Mouse (Mus musculus) MEL (cell line): Measurements from ENCODE around the gene Gm3448. TPM values are rescaled to one million over a fixed set of nuclear protein-coding genes. Genes with fewer than 3 reads are reported as not detected.
"Not testable (repeated sequence)": the region's sequence is repeated elsewhere in the genome, so short reads cannot be mapped to it uniquely, and the experiment has no call there.

ENCODE experiments used
- DNase-seq: peaks from one replicate; pipeline ENCODE4 v3.0.0; 2011; ENCODE audit warnings: low read depth, low spot score
- H3K27ac ChIP-seq: 2 replicates; pipeline ENCODE4 v1.5.1; 2012; ENCODE audit warnings: low read depth, mild to moderate bottlenecking, control low read depth, low read length, moderate library complexity; ENCODE audit not compliant: control insufficient read depth
- H3K27me3 ChIP-seq, 2 experiments: fragments of 150-350 bp in 1 of 2; sonication (generic) in 1 of 2; 2 replicates each; pipeline ENCODE4 v1.6.1; 2012; ENCODE audit warnings: low read length in 2 of 2, mild to moderate bottlenecking in 2 of 2, improper control_type of control experiment in 1 of 2, moderate library complexity in 1 of 2; ENCODE audit not compliant: insufficient read depth in 2 of 2, control insufficient read depth in 1 of 2
- H3K36me3 ChIP-seq, 2 experiments: 2 replicates each; pipeline ENCODE4 v1.6.1; 2012 to 2014; ENCODE audit warnings: low read length in 2 of 2, improper control_type of control experiment in 1 of 2, inconsistent platforms in 1 of 2, mild to moderate bottlenecking in 1 of 2; ENCODE audit not compliant: insufficient read depth in 2 of 2, control insufficient read depth in 1 of 2
- H3K4me1 ChIP-seq, 2 experiments: fragments of 150-350 bp in 1 of 2; sonication (generic) in 1 of 2; 2 replicates each; pipeline ENCODE4 v1.6.1; 2012; ENCODE audit warnings: low read length in 2 of 2, improper control_type of control experiment in 1 of 2, mild to moderate bottlenecking in 1 of 2; ENCODE audit not compliant: insufficient read depth in 2 of 2, control insufficient read depth in 1 of 2
- H3K4me3 ChIP-seq, 2 experiments: fragments of 150-350 bp in 1 of 2; sonication (generic) in 1 of 2; 2 replicates each; pipeline ENCODE4 v1.5.1; 2012; ENCODE audit warnings: low read depth in 2 of 2, low read length in 2 of 2, mild to moderate bottlenecking in 2 of 2, moderate library complexity in 2 of 2, control low read depth in 1 of 2, improper control_type of control experiment in 1 of 2; ENCODE audit not compliant: control insufficient read depth in 1 of 2, insufficient read depth in 1 of 2
- H3K79me2 ChIP-seq: 2 replicates; pipeline ENCODE4 v1.6.1; 2012; ENCODE audit warnings: mild to moderate bottlenecking, low read length, moderate library complexity; ENCODE audit not compliant: control insufficient read depth, poor library complexity, insufficient read depth
- H3K9ac ChIP-seq: 2 replicates; pipeline ENCODE4 v1.6.1; 2012; ENCODE audit warnings: low read depth, mild to moderate bottlenecking, control low read depth, low read length, moderate library complexity; ENCODE audit not compliant: control insufficient read depth, poor library complexity, severe bottlenecking
- H3K9me3 ChIP-seq: fragments of 150-350 bp; sonication (generic); replicated peaks from 2 replicates; pipeline ENCODE4 v1.6.1; 2012; ENCODE audit warnings: mild to moderate bottlenecking, low read length, improper control_type of control experiment, moderate library complexity; ENCODE audit not compliant: insufficient read depth
- polyA plus RNA-seq, 2 experiments: library from polyadenylated mRNA; stranded (reverse) in 1 of 2; unstranded in 1 of 2; fragments of >175 nt in 1 of 2; fragments of >200 nt in 1 of 2; gene quantifications; 2 replicates each; pipeline versions ENCODE4 v1.2.1 to v1.2.4; 2012; ENCODE audit warnings: low replicate concordance in 2 of 2, low read depth in 1 of 2; ENCODE audit not compliant: insufficient read length in 2 of 2, insufficient read depth in 1 of 2, missing spikeins in 1 of 2
- total RNA-seq: library from RNA; depleted of rRNA; stranded (reverse); fragments of 300-350 nt; gene quantifications from 2 replicates; pipeline ENCODE4 v1.2.3, GENCODE M21; 2012

Gene Gm3448
- total and polyA plus RNA-seq, 3 experiments, result 1.8 to 8.1 TPM; not detected in 1

DNA sequence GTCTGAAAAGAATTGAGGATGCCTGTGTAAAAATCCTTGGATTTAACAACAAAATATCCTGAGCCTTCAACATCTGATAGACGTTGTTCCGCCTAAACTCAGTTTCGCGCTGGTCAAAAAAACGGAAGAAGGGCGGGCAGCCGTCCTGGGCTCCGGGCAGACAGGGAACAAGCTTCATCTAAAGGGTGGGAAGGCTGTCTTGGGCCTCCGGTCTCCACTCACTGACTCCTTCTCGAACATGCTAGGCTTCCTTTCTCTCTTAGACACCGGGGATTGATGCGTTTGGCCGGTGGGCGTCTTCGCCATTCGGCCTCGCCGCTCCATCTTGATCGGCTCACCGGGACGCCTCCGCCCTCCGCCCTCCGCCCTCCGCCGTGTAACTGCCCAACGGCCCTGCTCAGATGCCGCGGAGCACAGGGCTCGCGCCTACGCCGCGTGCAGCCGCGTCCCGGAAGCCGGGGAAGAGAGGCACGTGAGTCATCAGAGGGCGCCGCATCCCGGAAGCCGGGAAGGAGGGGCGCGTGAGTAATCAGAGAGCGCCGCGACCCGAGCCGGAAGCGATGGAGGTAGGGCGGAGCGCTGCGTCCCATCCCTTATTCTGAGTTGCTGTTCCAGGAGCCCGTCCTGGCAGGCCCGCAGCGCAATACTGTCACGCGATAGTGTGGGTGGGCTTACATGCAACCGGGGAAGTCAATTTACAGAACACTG, 31.5 kb downstream of the Gm3448 start, which contains the start of gene Gm3435:
TSS of gene Gm3435 (plus strand) at position 471 of the 708 bp plus-strand sequence.
- H3K9ac ChIP-seq, H3K27me3 ChIP-seq, H3K36me3 ChIP-seq, H3K9me3 ChIP-seq, H3K79me2 ChIP-seq, H3K27ac ChIP-seq, H3K4me3 ChIP-seq, H3K4me1 ChIP-seq, DNase-seq: not testable (repeated sequence)

DNA sequence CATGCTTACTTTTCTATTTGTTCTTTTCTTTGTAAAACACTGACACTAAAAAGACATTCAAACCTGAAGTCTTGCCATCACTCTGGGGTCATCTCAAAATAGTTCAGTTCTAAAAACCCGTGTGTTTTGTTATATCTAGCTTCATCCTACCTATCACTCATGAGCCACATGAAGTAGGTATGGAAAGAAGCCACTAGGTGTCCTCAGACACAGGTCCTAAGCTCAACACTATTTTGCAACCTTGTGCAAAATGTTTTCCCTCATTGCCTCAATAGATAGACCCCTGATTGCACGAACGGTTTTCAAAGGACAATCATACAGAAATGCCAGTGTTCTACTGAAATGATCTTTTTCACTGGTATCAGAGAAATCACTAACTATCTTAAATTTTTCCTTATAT, 32.2 kb downstream of the Gm3448 start:
- not testable (repeated sequence) for H3K27me3 ChIP-seq, H3K36me3 ChIP-seq, H3K4me1 ChIP-seq, H3K9ac ChIP-seq, DNase-seq, H3K4me3 ChIP-seq, H3K9me3 ChIP-seq, H3K27ac ChIP-seq, H3K79me2 ChIP-seq

DNA sequence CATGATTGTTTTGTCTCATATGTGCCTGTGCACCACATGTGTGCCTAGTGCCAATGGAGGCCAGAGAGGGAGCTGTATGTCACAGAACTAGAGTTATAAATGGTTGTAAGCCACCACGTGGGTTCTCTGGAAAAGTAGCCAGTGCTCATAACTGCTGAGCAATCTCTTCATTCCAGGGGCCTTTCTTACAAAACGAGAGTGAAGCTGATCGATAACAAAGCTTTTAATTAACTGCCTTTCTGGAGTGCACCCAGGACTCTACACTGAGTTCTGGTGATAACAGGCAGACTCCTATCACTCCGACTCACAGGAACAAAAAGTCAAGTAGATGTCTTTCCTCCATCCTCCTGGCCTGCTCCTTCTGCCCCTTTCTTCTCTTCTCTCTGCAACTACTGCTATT, 41.3 kb downstream of the Gm3448 start:
- not testable (repeated sequence) for H3K36me3 ChIP-seq, H3K9ac ChIP-seq, DNase-seq, H3K79me2 ChIP-seq, H3K27me3 ChIP-seq, H3K4me3 ChIP-seq, H3K9me3 ChIP-seq, H3K4me1 ChIP-seq, H3K27ac ChIP-seq

DNA sequence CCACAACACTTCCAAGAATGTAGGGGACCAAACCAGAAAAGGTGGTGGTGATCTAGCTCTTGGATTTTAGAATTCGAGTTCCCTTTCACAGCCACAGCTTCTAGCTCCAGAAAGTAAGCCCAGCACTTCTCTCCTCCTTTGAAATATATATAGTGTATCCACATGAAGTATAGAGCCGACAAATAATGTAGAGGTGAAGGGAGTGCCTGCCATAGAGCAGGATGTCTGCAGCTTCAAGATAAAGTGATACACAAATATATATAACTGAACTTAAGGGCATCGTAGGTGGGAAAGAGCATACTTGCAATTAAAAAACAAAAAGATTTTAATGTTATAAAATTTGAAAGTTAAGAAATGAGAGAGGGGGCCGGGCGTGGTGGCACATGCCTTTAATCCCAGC, 47.2 kb downstream of the Gm3448 start:
- DNase-seq, H3K27ac ChIP-seq, H3K79me2 ChIP-seq, H3K9me3 ChIP-seq, H3K4me1 ChIP-seq, H3K9ac ChIP-seq, H3K36me3 ChIP-seq, H3K4me3 ChIP-seq, H3K27me3 ChIP-seq: not testable (repeated sequence)

DNA sequence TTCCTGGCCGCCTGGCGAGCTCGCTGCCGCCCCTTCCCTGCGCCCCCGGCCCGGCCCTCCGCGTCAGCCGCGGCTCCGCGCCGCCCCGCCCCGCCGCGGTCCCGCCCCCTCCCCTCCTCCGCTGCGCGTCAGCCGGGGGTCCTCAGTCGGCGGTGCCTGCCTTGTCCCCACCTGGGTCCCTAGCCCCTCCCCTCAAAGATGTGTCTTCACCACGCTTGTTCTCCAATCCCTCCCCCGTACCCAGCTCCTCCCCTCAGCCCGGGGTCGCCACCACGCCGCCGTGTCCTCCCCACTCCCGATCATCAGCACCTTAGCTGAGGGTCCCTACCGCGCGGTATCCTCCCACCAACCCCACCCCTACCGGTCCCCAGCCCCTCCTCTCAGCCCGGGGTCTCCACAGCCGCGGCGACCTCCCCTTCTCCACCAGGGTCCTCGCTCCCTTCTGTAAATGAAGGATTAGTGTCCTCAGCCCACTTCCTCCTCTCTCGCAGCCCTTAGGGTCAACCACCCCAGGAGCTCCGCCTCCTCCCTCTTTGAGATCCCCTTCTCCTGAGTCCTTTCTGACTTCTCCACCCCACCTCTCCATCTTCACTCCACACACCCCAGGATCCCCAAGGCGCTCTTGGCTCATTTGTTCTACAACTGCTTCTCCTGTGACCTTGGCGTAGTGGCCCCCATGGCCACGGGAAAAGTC, 48.1 kb downstream of the Gm3448 start:
- not testable (repeated sequence) for H3K36me3 ChIP-seq, H3K9ac ChIP-seq, H3K27ac ChIP-seq, H3K9me3 ChIP-seq, H3K4me1 ChIP-seq, H3K79me2 ChIP-seq, H3K4me3 ChIP-seq, H3K27me3 ChIP-seq, DNase-seq

DNA sequence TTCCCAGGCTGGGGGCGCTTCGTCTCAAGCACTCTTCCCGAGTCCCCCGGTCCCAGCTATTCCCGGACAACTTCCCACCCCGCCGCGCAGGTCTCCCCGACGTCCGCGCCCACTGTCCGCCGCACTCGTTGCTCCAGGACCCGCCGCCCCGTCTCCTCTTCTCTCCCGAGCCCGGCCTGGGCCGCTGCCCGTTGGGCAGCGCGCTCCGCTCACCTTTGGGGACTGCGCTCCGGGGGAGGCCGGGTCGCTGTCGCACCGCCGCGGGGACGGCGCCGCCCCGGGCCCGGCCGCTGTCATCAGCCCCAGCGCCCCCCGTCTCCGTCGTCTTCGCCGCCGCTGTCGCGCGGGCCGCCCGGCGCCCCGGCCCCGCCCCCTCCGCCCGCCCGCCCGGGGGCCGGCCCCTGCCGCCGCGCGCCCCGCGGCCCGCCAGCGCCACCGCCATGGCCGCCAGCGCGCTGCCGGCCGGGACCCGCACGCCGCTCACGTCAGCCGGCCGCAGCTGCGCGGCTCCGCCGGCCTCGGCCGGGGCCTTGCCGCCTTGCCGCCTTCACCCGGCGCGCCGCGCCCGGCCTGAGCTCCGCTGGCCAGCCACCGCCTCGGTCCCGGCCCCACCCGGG, 48.7 kb downstream of the Gm3448 start:
- H3K79me2 ChIP-seq, H3K36me3 ChIP-seq, H3K9ac ChIP-seq, DNase-seq, H3K27ac ChIP-seq, H3K27me3 ChIP-seq, H3K9me3 ChIP-seq, H3K4me3 ChIP-seq, H3K4me1 ChIP-seq: not testable (repeated sequence)

DNA sequence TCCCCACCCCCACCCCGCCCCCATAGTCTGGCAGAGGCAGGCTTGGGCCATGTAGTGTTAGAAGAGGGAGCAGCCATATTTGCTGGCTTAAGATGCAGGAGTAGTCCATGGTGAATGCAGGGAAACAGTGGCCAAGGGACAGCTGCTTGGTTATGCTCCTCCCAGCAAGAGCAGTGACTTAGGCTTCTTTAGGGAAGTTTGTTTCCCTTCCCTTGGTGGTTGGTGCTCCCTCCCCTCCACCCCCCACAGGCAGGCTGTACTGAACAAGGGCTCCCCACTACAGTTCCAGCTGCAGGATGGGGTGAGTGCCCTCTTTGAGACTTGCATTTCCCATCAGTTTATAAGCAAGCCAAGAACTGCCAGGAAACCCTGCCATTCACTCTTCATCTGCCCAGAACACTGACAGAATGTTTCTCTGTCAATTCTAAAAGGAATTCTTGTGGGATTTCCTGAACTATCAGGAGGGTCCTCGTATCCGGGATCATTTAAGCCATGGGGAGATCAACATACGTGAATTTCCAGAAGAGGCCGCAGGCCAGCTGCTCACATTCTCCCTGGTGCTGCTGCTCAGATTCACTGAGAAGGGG, 51.1 kb downstream of the Gm3448 start:
- H3K4me1 ChIP-seq, H3K79me2 ChIP-seq, H3K4me3 ChIP-seq, H3K27me3 ChIP-seq, H3K9me3 ChIP-seq, H3K9ac ChIP-seq, DNase-seq, H3K36me3 ChIP-seq: not testable (repeated sequence)
- peak overlapping the region; percentile 49; the same call in 1 of the 2 replicates for H3K27ac ChIP-seq
